Mouse (Mus musculus) testis, adult 2 months (tissue): ENCODE data around the gene Anapc7.

ENCODE experiments used
- CTCF ChIP-seq: fragments of 200-500 bp; IDR thresholded peaks from 2 replicates; pipeline ENCODE4 v1.5.1; 2012; ENCODE audit warnings: low read depth, mild to moderate bottlenecking, inconsistent platforms, low read length, moderate library complexity; ENCODE audit not compliant: control insufficient read depth, insufficient read depth, insufficient replicate concordance
- POLR2A ChIP-seq: fragments of 200-500 bp; IDR thresholded peaks from 2 replicates; pipeline ENCODE4 v1.6.1; 2012; ENCODE audit warnings: low read depth, mild to moderate bottlenecking, inconsistent platforms, low read length, moderate library complexity; ENCODE audit not compliant: control insufficient read depth

GRCm38 (mm10) chr5:122430036-122430775, 8.7 kb downstream of the Anapc7 start:
- no peak for TF ChIP-seq CTCF
- no peak for TF ChIP-seq POLR2A
